Mouse (Mus musculus): ENCODE measurements at regions not wholly inside any gene's neighbourhood (a gene's known extent, or its start where the extent isn't known, plus 50 kb on each side); places are given as distances from the start of the nearest gene placed in this dataset.
A peak's percentile ranks its signal among the peaks of the same experiment; 100 is the strongest.

- DNase-seq (ENCODE audit: low read depth, low spot score) = peak; percentile 88
Measured at GRCm38 (mm10) chr1:90502771-90503540, 99.8 kb upstream of the Cops8 start.

GRCm38 (mm10) chr1:90504583-90505080, 98.1 kb upstream of the Cops8 start:
- no peak for DNase-seq (ENCODE audit: low read depth, low spot score)

- DNase-seq (ENCODE audit: low read depth, low spot score) = no peak
Measured at GRCm38 (mm10) chr1:90505599-90505998, 97.2 kb upstream of the Cops8 start.

GRCm38 (mm10) chr1:90506582-90506981, 96.2 kb upstream of the Cops8 start:
- peak; percentile 69 for DNase-seq (ENCODE audit: low read depth, low spot score)

- peak; percentile 84 for DNase-seq (ENCODE audit: low read depth, low spot score)
Measured at GRCm38 (mm10) chr1:90509371-90509770, 93.4 kb upstream of the Cops8 start.

- peak; percentile 73 for DNase-seq (ENCODE audit: low read depth, low spot score)
Measured at GRCm38 (mm10) chr1:90513442-90514070, 89.2 kb upstream of the Cops8 start.

- DNase-seq (ENCODE audit: low read depth, low spot score) = peak; percentile 70
Measured at GRCm38 (mm10) chr1:90514176-90514575, 88.6 kb upstream of the Cops8 start.

GRCm38 (mm10) chr1:90518584-90519265, 84.1 kb upstream of the Cops8 start:
- no peak for DNase-seq (ENCODE audit: low read depth, low spot score)

GRCm38 (mm10) chr1:90519284-90520275, 83.2 kb upstream of the Cops8 start:
- no peak for DNase-seq (ENCODE audit: low read depth, low spot score)

GRCm38 (mm10) chr1:90522294-90522693, 80.5 kb upstream of the Cops8 start:
- DNase-seq (ENCODE audit: low read depth, low spot score) = peak; percentile 89

- DNase-seq (ENCODE audit: low read depth, low spot score) = no peak
Measured at GRCm38 (mm10) chr1:90524641-90525220, 78.0 kb upstream of the Cops8 start.

GRCm38 (mm10) chr1:90526311-90526710, 76.5 kb upstream of the Cops8 start:
- no peak for DNase-seq (ENCODE audit: low read depth, low spot score)

- DNase-seq (ENCODE audit: low read depth, low spot score) = no peak
Measured at GRCm38 (mm10) chr1:90527947-90528717, 74.6 kb upstream of the Cops8 start.

GRCm38 (mm10) chr1:90533481-90533880, 69.3 kb upstream of the Cops8 start:
- DNase-seq (ENCODE audit: low read depth, low spot score) = no peak

- no peak for DNase-seq (ENCODE audit: low read depth, low spot score)
Measured at GRCm38 (mm10) chr1:90536105-90536504, 66.7 kb upstream of the Cops8 start.

GRCm38 (mm10) chr1:90543801-90544795, 58.7 kb upstream of the Cops8 start:
- no peak for DNase-seq (ENCODE audit: low read depth, low spot score)

- DNase-seq (ENCODE audit: low read depth, low spot score) = no peak
Measured at GRCm38 (mm10) chr1:90544821-90545536, 57.8 kb upstream of the Cops8 start.

- no peak for DNase-seq (ENCODE audit: low read depth, low spot score)
Measured at GRCm38 (mm10) chr1:90552644-90553043, 50.1 kb upstream of the Cops8 start.

Data from skeletal muscle tissue, adult 2 months (tissue).